Mouse (Mus musculus) brain, embryonic 18.5 days (tissue): ENCODE data around the gene Ddx42.
"Not testable (repeated sequence)": the region's sequence is repeated elsewhere in the genome, so short reads cannot be mapped to it uniquely, and the experiment has no call there.

Experiments used
- DNase-seq: peaks from one replicate; pipeline ENCODE4 v3.0.0-alpha.2; 2012; ENCODE audit warnings: low read depth, low spot score

Gene Ddx42

GRCm38 (mm10) chr11:106201337-106202122 lies 15.2 kb upstream of the Ddx42 start:
- no peak for DNase-seq

GRCm38 (mm10) chr11:106202123-106202465 lies 14.6 kb upstream of the Ddx42 start, which contains the start of gene Strada:
Gene Strada, minus strand, starts transcription at chr11:106202168.
- DNase-seq = no peak

DNA sequence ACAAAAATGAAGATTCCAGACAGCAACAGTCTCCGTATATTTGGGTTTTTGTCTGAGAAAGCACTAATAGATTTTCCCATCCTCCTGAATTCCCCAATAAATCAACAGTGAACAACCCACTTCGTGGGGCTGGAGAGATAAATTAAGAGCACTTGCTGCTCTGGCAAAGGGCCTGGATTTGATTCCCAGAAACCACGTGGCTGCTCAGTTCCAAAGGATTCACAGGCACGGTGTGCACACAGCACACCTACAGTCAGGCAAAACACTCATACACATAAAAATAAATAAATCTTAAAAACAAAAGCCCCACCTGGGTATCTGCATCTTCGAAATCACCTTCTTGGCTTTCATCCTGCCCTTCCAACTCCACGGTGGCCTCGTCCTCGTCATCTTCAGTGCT lies 4.0 kb upstream of the Ddx42 start:
- DNase-seq = no peak

DNA sequence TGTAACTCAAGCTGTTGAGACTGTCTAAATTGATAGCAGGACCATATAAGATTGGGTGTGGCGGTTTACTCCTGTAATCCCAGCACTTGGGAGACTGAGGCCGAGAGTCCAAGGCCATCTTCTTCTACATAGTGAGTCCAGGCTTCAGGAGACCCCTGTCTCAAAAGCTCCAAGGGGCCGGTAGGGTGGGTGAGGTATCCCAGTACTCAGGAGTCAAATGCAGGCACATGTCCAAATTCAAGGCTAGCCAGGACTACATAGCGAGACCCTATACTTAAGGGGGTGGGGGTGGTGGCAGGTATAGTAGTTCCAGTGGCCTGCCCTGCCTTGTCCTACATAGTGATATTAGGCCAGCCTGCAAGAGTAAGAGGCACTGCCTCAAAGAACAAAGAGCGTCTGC lies 1.9 kb upstream of the Ddx42 start:
- DNase-seq = no peak

GRCm38 (mm10) chr11:106215450-106215859 lies 1.3 kb upstream of the Ddx42 start:
- DNase-seq = no peak

DNA sequence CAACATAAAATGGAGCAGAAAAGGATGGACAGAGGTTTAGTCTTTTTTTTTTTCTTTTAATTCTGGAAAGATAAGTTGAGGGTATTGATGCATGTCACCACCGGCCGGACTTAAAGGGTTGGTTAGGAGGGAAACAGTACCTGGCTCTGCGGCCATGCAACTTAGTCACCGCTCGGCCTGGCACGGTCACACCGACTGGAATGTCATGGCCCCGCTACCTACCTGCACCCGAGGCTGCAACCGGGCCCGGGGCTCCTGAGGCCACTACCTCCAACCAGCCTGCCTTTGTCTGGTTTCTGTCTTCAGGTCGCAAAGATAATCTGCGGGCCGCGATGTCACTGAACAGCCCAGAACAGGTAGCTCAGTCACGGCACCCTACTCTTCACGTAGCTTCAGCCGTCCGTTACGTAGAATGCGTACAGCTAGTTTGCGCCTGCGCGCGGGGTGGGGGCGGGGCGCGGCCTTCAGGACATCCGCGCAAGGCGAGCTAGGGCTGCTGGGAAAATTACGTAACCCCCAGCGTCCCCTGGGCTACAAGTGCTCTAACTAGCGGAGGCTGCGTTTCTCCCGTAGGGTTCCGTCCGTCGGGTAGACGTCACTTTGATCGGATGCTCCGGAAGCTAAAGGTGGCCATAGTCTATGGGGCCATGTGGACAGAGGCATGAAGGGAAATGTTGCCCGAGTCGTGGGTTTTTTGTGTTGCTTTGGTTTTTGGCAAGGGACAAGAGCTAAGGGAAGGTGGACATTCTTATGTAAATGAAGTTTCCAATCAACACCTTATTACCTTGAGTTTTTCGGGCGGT lies 598 bp upstream of the Ddx42 start, which contains the start of gene Ccdc47:
TSS of gene Ccdc47 (minus strand) at position 418 of the 803 bp plus-strand sequence.
- peak; percentile 99 for DNase-seq

DNA sequence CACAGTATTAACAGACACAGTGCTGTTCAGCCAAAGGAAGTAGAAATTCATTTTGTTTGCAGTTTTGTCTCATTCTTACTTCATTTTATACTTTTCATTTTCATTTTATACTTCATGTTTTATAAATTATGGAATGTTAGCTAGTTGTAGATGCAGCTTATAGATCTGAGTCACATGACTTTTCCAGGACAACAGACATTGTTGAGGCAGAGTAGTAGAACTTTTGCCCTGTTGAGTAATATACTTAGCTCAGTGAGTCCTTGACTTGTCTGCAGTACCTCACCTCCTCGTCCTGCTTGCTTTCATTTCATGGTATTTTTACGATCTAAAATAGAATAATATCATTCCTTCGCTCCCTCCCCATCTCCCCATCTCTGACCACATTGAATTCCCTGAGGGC lies 3.9 kb downstream of the Ddx42 start:
- no peak for DNase-seq

GRCm38 (mm10) chr11:106233978-106234377 lies 17.3 kb downstream of the Ddx42 start:
- not testable (repeated sequence) for DNase-seq

- DNase-seq = no peak
Measured at GRCm38 (mm10) chr11:106246834-106247233, 30.1 kb downstream of the Ddx42 start.

DNA sequence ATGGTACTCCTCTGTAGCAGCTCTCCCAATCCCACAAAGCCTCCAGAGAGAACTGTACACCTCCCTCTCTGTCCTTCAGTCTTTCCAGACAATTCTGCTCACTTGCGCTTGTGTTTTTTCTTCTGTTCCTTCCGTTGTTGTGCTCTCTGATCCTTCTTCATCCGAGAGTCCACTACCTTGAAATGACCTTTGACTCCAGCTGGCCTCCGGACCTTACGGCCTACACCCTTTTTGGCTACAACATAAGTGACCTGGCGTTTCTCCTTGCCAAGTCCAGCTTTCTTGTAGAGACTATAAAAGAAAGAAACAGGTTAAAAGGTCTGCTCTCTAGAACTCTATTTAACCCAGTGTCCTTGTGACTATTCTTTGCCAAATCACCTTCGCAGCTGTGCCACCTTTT lies 32.6 kb downstream of the Ddx42 start:
- no peak for DNase-seq

DNA sequence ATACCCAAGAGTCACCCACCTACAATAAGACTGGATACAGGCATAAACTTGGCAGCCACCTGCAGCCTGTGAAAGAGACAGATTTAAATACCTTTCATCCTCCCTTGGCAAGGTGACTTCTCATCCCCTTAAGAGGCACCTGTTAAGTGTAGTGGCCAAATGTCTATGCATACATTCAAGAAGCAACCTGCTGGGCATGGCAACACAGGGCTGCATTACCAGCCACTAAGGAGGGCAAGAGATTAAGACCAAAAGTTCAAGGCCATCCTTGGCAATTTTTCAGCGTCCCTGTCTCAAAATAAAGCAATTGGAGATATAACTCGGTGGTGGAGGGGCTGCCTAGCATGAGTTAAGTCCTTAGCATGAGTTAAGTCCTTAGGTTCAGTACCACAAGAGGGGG lies 38.0 kb downstream of the Ddx42 start:
- DNase-seq = no peak

GRCm38 (mm10) chr11:106255174-106255573 lies 38.4 kb downstream of the Ddx42 start:
- DNase-seq = no peak

DNA sequence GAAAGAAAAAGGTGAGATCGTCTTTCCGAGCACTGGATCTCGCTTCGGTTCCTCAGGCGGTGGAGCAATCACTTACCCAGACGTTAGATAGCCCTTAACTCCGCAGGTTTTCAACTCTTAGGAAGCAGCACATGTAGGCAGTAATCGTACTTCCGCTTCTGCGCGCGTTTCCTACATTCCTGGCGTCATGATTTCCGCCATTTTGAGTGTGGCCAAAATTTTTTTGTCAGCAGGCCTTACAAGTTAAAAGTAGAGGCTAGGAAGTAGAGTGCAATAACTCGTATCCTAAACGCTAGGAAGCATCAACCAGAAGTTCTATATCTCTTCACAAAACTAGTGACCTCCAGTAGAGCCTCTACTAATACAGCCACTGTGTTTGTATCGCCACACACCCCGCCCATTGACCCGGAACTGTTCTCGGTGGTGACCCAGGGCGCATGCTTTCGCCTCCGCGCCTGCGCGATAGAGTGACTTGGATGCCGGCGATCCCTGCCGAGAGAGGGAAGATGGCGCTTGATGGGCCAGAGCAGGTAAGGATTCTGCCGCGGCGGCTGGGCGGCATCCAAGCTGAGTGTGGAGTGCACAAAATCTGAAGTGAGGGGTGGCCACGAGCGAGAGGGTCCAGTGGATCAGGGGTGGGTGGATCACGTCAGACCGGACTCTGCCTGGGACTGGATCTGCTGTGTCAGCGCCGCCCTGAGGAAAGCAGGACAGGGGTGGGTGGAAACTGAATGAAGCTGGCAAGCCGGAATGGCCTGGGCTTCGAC lies 39.1 kb downstream of the Ddx42 start, which contains the start of the genes Ftsj3 and Psmc5:
TSS of gene Ftsj3 (minus strand) at position 395 of the 767 bp plus-strand sequence.
TSS of gene Psmc5 (plus strand) at position 470 of the 767 bp plus-strand sequence.
- DNase-seq = peak; percentile 87

DNA sequence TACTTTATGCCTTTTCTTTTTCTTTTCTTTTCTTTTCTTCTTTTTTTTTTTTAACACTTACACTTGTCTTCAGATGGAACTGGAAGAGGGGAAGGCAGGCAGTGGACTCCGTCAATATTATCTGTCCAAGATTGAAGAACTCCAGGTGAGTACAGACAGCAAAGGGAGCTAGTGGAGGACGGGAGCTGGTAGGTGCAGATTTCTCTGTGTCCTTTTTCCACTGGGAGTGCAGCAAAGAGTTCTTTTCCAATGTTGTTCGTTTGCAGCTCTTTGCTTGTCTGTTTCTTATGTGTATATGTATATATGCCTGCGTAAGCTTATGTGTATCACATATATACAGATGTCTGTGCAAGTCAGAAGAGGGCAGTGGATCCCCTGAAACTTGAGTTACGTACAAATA lies 40.0 kb downstream of the Ddx42 start:
- no peak for DNase-seq

- DNase-seq = no peak
Measured at GRCm38 (mm10) chr11:106260826-106261450, 44.2 kb downstream of the Ddx42 start.

GRCm38 (mm10) chr11:106263963-106264362 lies 47.2 kb downstream of the Ddx42 start:
- DNase-seq = no peak

- DNase-seq = no peak
Measured at GRCm38 (mm10) chr11:106264988-106265387, 48.3 kb downstream of the Ddx42 start.

DNA sequence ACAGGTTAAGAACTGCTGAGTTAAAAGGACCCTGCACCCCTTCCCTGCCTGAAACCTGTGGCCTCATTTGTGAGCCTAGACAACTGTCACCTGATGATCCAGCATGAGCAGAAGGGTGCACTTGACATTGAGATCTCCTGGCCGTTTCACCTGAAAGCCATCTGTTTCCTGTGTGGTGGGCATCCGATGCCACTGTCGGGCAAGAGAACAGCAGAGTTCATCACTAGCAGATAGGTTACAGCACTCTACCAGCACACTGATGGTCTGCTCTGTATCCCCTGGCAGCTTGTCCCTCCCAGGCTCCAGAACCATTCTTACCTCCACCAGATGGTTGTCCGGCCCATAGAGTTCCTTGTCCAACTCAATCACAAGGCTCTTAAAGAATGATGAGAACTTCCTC lies 48.8 kb downstream of the Ddx42 start:
- no peak for DNase-seq

GRCm38 (mm10) chr11:106266431-106266830 lies 49.7 kb downstream of the Ddx42 start:
- DNase-seq = no peak

DNA sequence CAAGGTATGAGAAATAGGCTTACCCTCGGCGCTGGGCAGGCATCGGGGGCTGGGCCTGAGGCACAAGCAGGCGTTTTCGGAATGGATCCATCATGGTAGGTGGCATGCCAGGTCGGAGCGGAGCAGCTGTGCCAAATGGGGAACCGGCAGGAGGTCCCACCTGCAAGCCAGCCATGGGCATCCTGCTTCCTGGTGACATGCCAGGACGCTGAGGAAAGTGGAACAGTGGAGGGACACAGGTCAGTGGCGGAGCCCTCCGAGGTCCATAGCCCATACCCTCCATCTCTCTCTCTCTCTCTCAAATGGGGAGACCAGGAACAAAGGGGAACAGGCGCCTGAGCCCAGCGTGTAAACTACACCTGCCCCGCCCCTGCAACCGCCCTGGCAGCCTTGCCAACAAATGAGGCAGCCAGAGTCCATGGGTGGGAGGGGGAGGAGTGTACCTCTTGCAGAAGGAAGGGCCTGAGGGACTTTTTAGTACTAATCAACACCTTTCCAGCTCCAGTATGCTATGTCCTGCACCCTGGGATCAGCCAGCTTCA lies 50.7 kb downstream of the Ddx42 start:
- no peak for DNase-seq

DNA sequence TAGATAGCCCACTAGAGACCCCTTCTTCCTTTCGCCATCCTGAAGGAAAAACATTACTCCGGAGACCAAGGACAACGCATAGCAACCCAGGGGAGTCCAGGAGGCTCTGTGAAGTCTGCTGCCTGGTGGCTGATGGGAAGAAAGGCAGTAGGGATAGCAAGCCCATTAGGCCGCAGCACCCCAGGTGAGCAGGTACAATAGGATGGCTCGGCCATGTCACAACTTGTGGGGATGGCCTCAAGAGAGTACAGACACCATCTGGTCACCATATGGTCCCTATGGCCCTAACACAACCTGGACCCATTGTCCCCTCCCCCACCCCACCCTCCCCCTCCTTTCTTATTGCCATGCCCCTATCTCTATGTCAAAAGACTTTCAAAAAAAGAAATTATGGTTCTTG lies 51.1 kb downstream of the Ddx42 start:
- no peak for DNase-seq
